ENCODE assay signal across 14 mouse cellular contexts in the genomic region with DNA sequence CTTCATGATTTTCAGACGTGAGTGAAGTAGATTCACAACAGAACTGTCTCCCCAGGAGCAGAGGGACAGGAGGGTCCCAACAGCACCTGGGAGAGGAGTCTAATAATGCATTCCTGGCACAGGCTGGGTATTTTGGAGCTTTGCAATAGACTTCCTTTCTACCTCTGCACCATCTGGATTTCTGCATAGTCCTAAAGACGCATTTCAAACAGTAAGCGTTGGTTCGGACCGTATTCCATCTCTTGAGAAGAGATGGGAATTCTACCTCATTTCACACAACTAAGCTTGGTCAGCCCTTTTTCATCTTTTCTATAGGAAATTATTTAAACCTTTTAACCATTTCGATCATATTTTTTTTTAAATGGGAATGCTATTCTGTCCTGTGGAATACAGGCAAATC.
A peak's percentile ranks its signal among the peaks of the same experiment; 100 is the strongest.
DNase-seq lines count a peak whose midpoint lies in the region; ATAC-seq and TF ChIP-seq lines count a peak whose summit lies in the region.
"Had no signal": no experiment of that assay in that cellular context is flagged by ENCODE, and none has a peak within 500 bp of the region (broad histone marks: within the 10 kb centered on the region; RNA-seq: fewer than 3 reads in every experiment).

No protein-coding gene starts in this region.

- no peak overlapping the region for H3K4me2 ChIP-seq in forebrain, embryonic 15.5 days (replicated peaks)
- H3K4me2 ChIP-seq in midbrain, embryonic 12.5 days (replicated peaks): no peak overlapping the region
- H3K4me2 ChIP-seq: limb, embryonic 15.5 days had no signal

- ATAC-seq in forebrain, embryonic 15.5 days (replicated peaks): peak; percentile 53
- ATAC-seq in midbrain, embryonic 12.5 days (ENCODE audit: low FRiP score, low read depth): peak; percentile 27
- ATAC-seq: inflammation-experienced regulatory T-cells, adult 6 months had no signal

- peaks cover 12% of the 10 kb centered on the region for H3K4me1 ChIP-seq in forebrain, embryonic 15.5 days
- peaks cover 10% of the 10 kb centered on the region; the same call in 1 of the 2 replicates for H3K4me1 ChIP-seq in midbrain, embryonic 12.5 days

- H3K9me3 ChIP-seq in forebrain, embryonic 15.5 days: no peaks in the 10 kb centered on the region
- no peaks in the 10 kb centered on the region for H3K9me3 ChIP-seq in midbrain, embryonic 12.5 days
- H3K9me3 ChIP-seq: limb, embryonic 15.5 days had no signal

- no peaks in the 10 kb centered on the region for H3K27me3 ChIP-seq in forebrain, embryonic 15.5 days
- H3K27me3 ChIP-seq in midbrain, embryonic 12.5 days: no peaks in the 10 kb centered on the region
- H3K27me3 ChIP-seq: limb, embryonic 15.5 days had no signal

- no peak overlapping the region for H3K4me3 ChIP-seq in left cerebral cortex, adult 2 months
- no peak overlapping the region for H3K4me3 ChIP-seq in forebrain, embryonic 15.5 days
- H3K4me3 ChIP-seq in midbrain, embryonic 12.5 days: no peak overlapping the region
- H3K4me3 ChIP-seq: limb, embryonic 15.5 days had no signal

- TF ChIP-seq CTCF in left cerebral cortex, adult 2 months (IDR thresholded peaks at IDR 0.05): no peak

- intact Hi-C loops in left cerebral cortex, adult 2 months (cut with DNase I): no loop called here
- intact Hi-C loops in left cerebral cortex, postnatal 14 days (cut with DNase I): no loop called here
- intact Hi-C loops in gastrocnemius, postnatal 36 days (cut with DNase I): no loop called here

- H3K9ac ChIP-seq in forebrain, embryonic 15.5 days (replicated peaks): no peak overlapping the region
- H3K9ac ChIP-seq in midbrain, embryonic 12.5 days (replicated peaks): no peak overlapping the region
- H3K9ac ChIP-seq: limb, embryonic 15.5 days had no signal

- H3K27ac ChIP-seq in left cerebral cortex, adult 2 months: peak overlapping the region; percentile 44
- H3K27ac ChIP-seq in forebrain, embryonic 15.5 days (replicated peaks): peak overlapping the region; percentile 81
- H3K27ac ChIP-seq in midbrain, embryonic 12.5 days (replicated peaks): peak overlapping the region; percentile 39; the same call in 1 of the 2 replicates
- H3K27ac ChIP-seq: limb, embryonic 15.5 days had no signal

- no peaks in the 10 kb centered on the region for H3K36me3 ChIP-seq in forebrain, embryonic 15.5 days
- H3K36me3 ChIP-seq in midbrain, embryonic 12.5 days: no peaks in the 10 kb centered on the region
- H3K36me3 ChIP-seq: limb, embryonic 15.5 days had no signal

- WGBS in forebrain, embryonic 15.5 days: 18% methylated on average over 6 of the region's 6 CpGs
- 57% methylated on average over 6 of the region's 6 CpGs for WGBS in midbrain, embryonic 12.5 days

- DNase-seq in left cerebral cortex, adult 2 months (ENCODE audit: extremely low spot score in 1 of 2, low spot score in 2 of 2): no peak
- DNase-seq in left cerebral cortex, postnatal 14 days (ENCODE audit: low spot score in 2 of 2): no peak
- no peak for DNase-seq in gastrocnemius, postnatal 36 days
- no peak for DNase-seq in urinary bladder, postnatal 25 days (ENCODE audit: low spot score)
- DNase-seq in left cerebral cortex, adult 8-10 months (ENCODE audit: low spot score in 2 of 2): no peak
- DNase-seq: cerebellum, adult 18-20 months; heart, adult 18-20 months; lung, adult 18-20 months; lung, postnatal 4 days; thymus, postnatal 25 days had no signal
